Mouse (Mus musculus) midbrain, postnatal 0 days (tissue): ENCODE results near the gene Arpin. TPM values are rescaled to one million over a fixed set of nuclear protein-coding genes. Genes with fewer than 3 reads are reported as not detected.
A peak's percentile ranks its signal among the peaks of the same experiment; 100 is the strongest.

Source experiments
- ATAC-seq: fragments of 200-750 bp; cut with Nextera tagmentation; 2 replicates; pipeline ENCODE4 v1.8.0; 2017; ENCODE audit warnings: moderate number of reproducible peaks, mild to moderate bottlenecking, moderate TSS enrichment, moderate library complexity; ENCODE audit not compliant: low FRiP score
- DNase-seq: peaks from one replicate; pipeline ENCODE4 v3.0.0-alpha.2; 2015; ENCODE audit warnings: low spot score
- H3K27ac ChIP-seq: fragments of 300-500 bp; sonication (generic); 2 replicates; pipeline ENCODE4 v1.5.1; 2014; ENCODE audit warnings: low read depth, mild to moderate bottlenecking, low read length, mixed read lengths
- H3K27me3 ChIP-seq: fragments of 300-500 bp; sonication (generic); 2 replicates; pipeline ENCODE4 v1.6.1; 2014; ENCODE audit warnings: low read length, control low read depth, mixed read lengths; ENCODE audit not compliant: insufficient read depth
- H3K36me3 ChIP-seq: fragments of 300-500 bp; sonication (generic); 2 replicates; pipeline ENCODE4 v1.6.1; 2014; ENCODE audit warnings: low read length, control low read depth, mixed read lengths; ENCODE audit not compliant: insufficient read depth
- H3K4me1 ChIP-seq: fragments of 300-500 bp; sonication (generic); 2 replicates; pipeline ENCODE4 v1.6.1; 2014; ENCODE audit warnings: mild to moderate bottlenecking, control low read depth, antibody characterized with exemption, low read length, mixed read lengths; ENCODE audit not compliant: insufficient read depth
- H3K4me2 ChIP-seq: fragments of 300-500 bp; sonication (generic); 2 replicates; pipeline ENCODE4 v1.6.1; 2014; ENCODE audit warnings: low read depth, mild to moderate bottlenecking, low read length, mixed read lengths; ENCODE audit not compliant: poor library complexity, severe bottlenecking
- H3K4me3 ChIP-seq: fragments of 300-500 bp; sonication (generic); 2 replicates; pipeline ENCODE4 v1.5.1; 2014; ENCODE audit warnings: low read depth, mild to moderate bottlenecking, low read length, moderate library complexity
- H3K9ac ChIP-seq: fragments of 300-500 bp; sonication (generic); replicated peaks from 2 replicates; pipeline ENCODE4 v1.6.1; 2014; ENCODE audit warnings: mild to moderate bottlenecking, low read length, moderate library complexity, mixed read lengths; ENCODE audit not compliant: poor library complexity, severe bottlenecking
- H3K9me3 ChIP-seq: fragments of 300-500 bp; sonication (generic); 2 replicates; pipeline ENCODE4 v1.6.1; 2016; ENCODE audit warnings: low read length, control low read depth
- CTCF ChIP-seq: IDR thresholded peaks from 2 replicates; pipeline ENCODE4 v1.5.1; 2016; ENCODE audit warnings: antibody characterized with exemption, mild to moderate bottlenecking
- WGBS: fragments of 180-500 bp; shearing (Covaris S2); extraction: QIAGEN DNeasy Blood & Tissue Kit; methylation state at CpG from one replicate; pipeline ENCODE4 v1.1.7; 2014; 5-methylcytosine and 5-hydroxymethylcytosine counted together
- polyA plus RNA-seq: library from polyadenylated mRNA; unstranded; fragments of >200 nt; fragmentation: Nextera tagmentation; extraction: Ambion mirVana; gene quantifications from 2 replicates; pipeline ENCODE4 v1.2.1, GENCODE M21; 2015
- total RNA-seq: library from RNA; depleted of rRNA; stranded (reverse); fragments of >200 nt; gene quantifications from 2 replicates; pipeline ENCODE4 v1.2.3, GENCODE M21; 2014

The Arpin gene
- total and polyA plus RNA-seq, 2 experiments from 2014 or later, result 14.9 to 38.4 TPM

DNA sequence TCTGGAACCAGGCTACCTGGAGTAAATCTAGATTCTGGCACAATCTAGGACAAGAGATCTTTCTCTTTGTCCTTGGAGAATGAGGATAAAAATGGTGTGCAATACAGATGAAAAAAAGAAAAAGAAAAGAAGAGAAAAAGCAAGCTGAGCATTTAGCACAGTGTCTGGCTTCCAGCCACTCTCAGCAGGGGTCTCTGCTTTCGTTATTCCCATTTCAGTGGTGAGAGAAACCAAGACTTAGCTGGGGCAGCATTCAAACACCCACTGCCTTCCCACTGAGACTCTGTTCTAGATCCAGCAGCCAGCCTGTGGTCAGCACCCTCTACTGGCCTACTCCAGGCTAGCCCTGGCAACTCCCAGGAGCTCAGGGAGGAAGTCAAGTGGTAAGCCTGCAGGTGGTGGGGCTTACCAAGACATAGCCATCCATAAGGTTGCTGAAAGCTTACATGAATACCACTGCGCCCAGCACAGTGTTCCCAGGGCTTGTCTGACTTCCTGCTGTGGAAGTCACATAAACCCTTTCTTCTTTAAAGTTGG lies 6.6 kb downstream of the Arpin start:
- no peak for ATAC-seq
- Histone ChIP-seq H3K4me3 (no peak overlapping the region), H3K9me3 (no peaks in the 10 kb centered on the region), H3K27me3 (no peaks in the 10 kb centered on the region), H3K4me1 (no peaks in the 10 kb centered on the region), H3K27ac (no peak overlapping the region), H3K36me3 (0 out of 2 replicates have a peak, but pooled peaks cover 11% of the 10 kb centered on the region), H3K9ac (no peak overlapping the region), H3K4me2 (no peak overlapping the region)
- no peak for DNase-seq
- no peak for TF ChIP-seq CTCF
- WGBS, result 71% methylated on average over 2 of the region's 2 CpGs

DNA sequence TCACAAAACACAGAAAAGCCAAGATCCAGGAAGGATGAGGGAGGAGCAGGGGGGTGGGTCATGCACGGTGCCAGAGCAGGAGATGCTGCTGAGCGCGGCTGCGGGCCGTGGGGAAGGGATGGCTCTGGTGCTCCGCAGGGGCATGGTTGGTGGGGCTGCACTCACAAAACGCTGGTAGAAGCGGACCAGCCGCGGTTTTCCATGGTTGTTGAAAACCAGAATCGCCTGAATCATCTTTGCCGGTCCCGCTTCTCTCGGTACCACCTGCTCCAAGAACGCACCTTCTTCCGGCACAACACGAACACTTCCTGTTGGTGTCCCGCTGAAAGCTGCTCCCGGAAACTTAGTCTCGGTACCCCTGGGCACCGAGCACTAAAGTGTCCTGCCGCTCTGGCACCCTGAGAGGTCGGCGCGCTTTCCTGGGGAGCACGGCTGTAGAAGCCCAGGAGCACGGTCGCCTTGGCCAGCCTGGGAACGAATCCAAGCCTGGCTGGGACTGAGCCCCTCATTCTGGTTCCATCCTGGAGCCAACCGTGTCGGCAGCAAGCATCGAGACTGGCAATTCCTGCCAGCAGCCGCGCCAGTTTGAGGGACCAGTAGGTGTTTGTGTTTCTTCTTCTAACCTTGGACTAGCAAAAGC lies 14.7 kb downstream of the Arpin start, which contains the start of gene Ap3s2:
Gene Ap3s2, minus strand, starts transcription at position 306 of the 640 bp plus-strand sequence.
- peak within 1 kb of the TSS; percentile 77 for H3K9ac ChIP-seq
- H3K27ac ChIP-seq, result peak within 1 kb of the TSS; percentile 87
- under 1% methylated on average over 34 of the region's 34 CpGs for WGBS
- ATAC-seq, result peak; percentile 96
- peak; percentile 94 for DNase-seq
- TF ChIP-seq CTCF, result peak; percentile 8; the same call in 1 of the 2 replicates
- no peaks in the 10 kb centered on the region for H3K9me3 ChIP-seq
- peak within 1 kb of the TSS; percentile 58 for H3K4me2 ChIP-seq
- H3K36me3 ChIP-seq, result peaks cover 4% of the 10 kb centered on the region; the same call in 1 of the 2 replicates
- 0 out of 2 replicates have a peak, but pooled peaks cover 8% of the 10 kb centered on the region for H3K4me1 ChIP-seq
- peak within 1 kb of the TSS; percentile 71 for H3K4me3 ChIP-seq
- no peaks in the 10 kb centered on the region for H3K27me3 ChIP-seq

DNA sequence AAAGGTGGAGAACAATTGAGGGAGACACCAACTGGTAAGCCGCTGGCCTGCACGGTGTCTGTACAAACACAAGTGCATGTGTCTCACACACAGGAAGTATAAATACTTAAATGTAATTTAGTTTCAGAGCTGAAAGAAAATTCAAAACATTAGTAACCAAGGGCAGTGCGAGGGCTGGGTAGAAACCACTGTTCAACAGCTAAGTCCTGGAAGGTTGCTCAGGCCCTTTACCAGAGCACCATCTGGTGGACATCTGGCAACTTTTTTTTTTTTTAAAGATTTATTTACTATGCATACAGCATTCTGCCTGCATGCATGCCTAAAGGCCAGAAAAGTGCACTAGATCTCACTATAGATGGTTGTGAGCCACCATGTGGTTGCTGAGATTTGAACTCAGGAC lies 20.6 kb downstream of the Arpin start:
- Histone ChIP-seq H3K4me3 (no peak overlapping the region), H3K4me2 (no peak overlapping the region), H3K9me3 (no peaks in the 10 kb centered on the region), H3K27me3 (no peaks in the 10 kb centered on the region), H3K9ac (no peak overlapping the region), H3K4me1 (0 out of 2 replicates have a peak, but pooled peaks cover 2% of the 10 kb centered on the region), H3K27ac (no peak overlapping the region), H3K36me3 (peaks cover 26% of the 10 kb centered on the region; the same call in 1 of the 2 replicates)
- DNase-seq, result peak; percentile 76
- WGBS, result 64% methylated on average over 3 of the region's 3 CpGs
- no peak for ATAC-seq
- TF ChIP-seq CTCF, result peak; percentile 82

DNA sequence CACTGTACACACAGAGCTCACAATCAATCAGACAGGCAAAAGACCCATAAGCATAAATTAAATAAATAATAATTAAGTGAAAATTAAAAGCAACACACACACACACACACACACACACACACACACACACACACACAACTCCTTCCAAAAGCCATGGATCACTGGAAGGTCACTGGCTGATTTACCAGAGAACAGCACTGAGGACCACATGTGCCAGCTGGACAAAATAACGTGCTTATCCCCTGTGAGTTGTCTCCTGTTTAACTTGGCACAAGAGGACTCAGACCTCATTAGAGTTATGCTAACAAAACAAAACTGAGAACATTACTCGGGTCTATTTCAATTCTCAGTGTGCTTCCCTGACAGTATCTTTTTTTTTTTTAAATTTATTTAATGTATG lies 27.8 kb downstream of the Arpin start:
- WGBS, result 64% methylated on average over 2 of the region's 2 CpGs
- H3K9ac ChIP-seq, result no peak overlapping the region
- H3K4me2 ChIP-seq, result no peak overlapping the region
- no peak overlapping the region for H3K27ac ChIP-seq
- no peaks in the 10 kb centered on the region for H3K9me3 ChIP-seq
- ATAC-seq (no peak), DNase-seq (no peak)
- H3K4me3 ChIP-seq, result no peak overlapping the region
- TF ChIP-seq CTCF, result no peak
- no peaks in the 10 kb centered on the region for H3K4me1 ChIP-seq
- H3K27me3 ChIP-seq, result no peaks in the 10 kb centered on the region
- H3K36me3 ChIP-seq, result peaks cover 24% of the 10 kb centered on the region; the same call in 1 of the 2 replicates

DNA sequence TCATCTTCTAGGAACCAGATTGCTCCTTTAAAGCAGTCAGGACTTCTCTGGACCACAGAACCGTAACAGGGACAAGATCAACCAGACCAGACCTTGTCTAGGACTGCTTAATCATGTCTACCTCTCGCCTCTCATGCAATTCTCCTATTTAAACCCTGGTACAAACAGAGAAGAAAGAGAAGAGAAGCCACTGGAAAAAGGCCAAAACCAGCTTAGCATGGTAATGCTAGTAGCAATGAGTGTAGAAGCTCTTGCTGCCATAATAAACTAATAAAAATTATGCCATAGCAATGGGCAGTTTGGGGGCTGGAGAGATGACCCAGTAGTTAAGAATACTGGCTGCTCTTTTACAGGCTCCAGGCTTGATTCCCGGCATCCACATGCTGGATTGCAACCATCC lies 28.2 kb downstream of the Arpin start:
- WGBS, result 86% methylated on average over 3 of the region's 3 CpGs
- peaks cover 25% of the 10 kb centered on the region; the same call in 1 of the 2 replicates for H3K36me3 ChIP-seq
- H3K4me2 ChIP-seq, result no peak overlapping the region

DNA sequence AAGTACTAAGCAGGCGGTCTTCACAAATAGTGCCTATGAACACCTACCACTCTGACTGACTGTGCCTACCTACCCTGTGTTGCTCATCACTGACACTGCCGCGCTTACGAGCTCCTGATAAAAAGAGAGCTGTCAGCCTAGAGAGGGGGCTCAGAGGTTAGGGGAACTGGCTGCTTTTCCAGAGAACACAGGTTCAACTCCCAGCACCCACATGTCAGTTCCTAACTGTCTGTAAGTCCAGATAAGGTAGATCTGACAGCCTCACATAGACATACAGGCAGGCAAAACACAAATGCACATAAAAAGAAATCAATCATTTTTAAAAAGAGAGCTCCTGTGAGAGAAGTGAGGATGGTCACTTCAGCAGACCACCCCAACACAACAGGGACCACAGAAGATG lies 30.0 kb downstream of the Arpin start:
- no peak for TF ChIP-seq CTCF
- no peaks in the 10 kb centered on the region for H3K4me1 ChIP-seq
- no peak overlapping the region for H3K4me3 ChIP-seq
- 96% methylated on average over 4 of the region's 4 CpGs for WGBS
- no peak for DNase-seq
- H3K27ac ChIP-seq, result no peak overlapping the region
- no peaks in the 10 kb centered on the region for H3K9me3 ChIP-seq
- ATAC-seq, result no peak
- no peak overlapping the region for H3K4me2 ChIP-seq
- no peaks in the 10 kb centered on the region for H3K27me3 ChIP-seq
- no peak overlapping the region for H3K9ac ChIP-seq
- H3K36me3 ChIP-seq, result peaks cover 20% of the 10 kb centered on the region; the same call in 1 of the 2 replicates

More for the DNA sequence above, 28.2 kb downstream of the Arpin start:
- no peak overlapping the region for H3K27ac ChIP-seq
- no peak overlapping the region for H3K4me3 ChIP-seq
- no peaks in the 10 kb centered on the region for H3K27me3 ChIP-seq
- H3K9me3 ChIP-seq, result no peaks in the 10 kb centered on the region
- no peak overlapping the region for H3K9ac ChIP-seq
- ATAC-seq, result no peak
- DNase-seq, result no peak
- TF ChIP-seq CTCF, result no peak
- H3K4me1 ChIP-seq, result no peaks in the 10 kb centered on the region
